Mouse (Mus musculus) spleen, adult 2 months (tissue): ENCODE measurements at regions not wholly inside any gene's neighbourhood (a gene's known extent, or its start where the extent isn't known, plus 50 kb on each side); places are given as distances from the start of the nearest gene placed in this dataset.
"Not testable (repeated sequence)": the region's sequence is repeated elsewhere in the genome, so short reads cannot be mapped to it uniquely, and the experiment has no call there.

Source experiments
- DNase-seq, 2 experiments: peaks; one replicate each; pipeline versions ENCODE4 v3.0.0 to v3.0.0-alpha.2; 2012 to 2021; ENCODE audit warnings: low spot score in 2 of 2, low read depth in 1 of 2
- H3K27ac ChIP-seq: fragments of 200-500 bp; 2 replicates; pipeline ENCODE4 v1.5.1; 2012; ENCODE audit warnings: low read length, inconsistent platforms; ENCODE audit not compliant: insufficient read depth
- H3K27me3 ChIP-seq: fragments of 200-500 bp; 2 replicates; pipeline ENCODE4 v1.6.1; 2012; ENCODE audit warnings: mild to moderate bottlenecking, moderate library complexity, low read length, inconsistent platforms; ENCODE audit not compliant: control insufficient read depth, insufficient read depth
- H3K36me3 ChIP-seq: fragments of 200-500 bp; 2 replicates; pipeline ENCODE4 v1.6.1; 2012; ENCODE audit warnings: mild to moderate bottlenecking, low read length, inconsistent platforms; ENCODE audit not compliant: control insufficient read depth, insufficient read depth
- H3K4me1 ChIP-seq: fragments of 200-500 bp; 2 replicates; pipeline ENCODE4 v1.6.1; 2011; ENCODE audit warnings: inconsistent platforms; ENCODE audit not compliant: control insufficient read depth, insufficient read depth, insufficient read length
- H3K4me3 ChIP-seq: fragments of 200-500 bp; 2 replicates; pipeline ENCODE4 v1.5.1; 2011; ENCODE audit warnings: mild to moderate bottlenecking, inconsistent platforms; ENCODE audit not compliant: insufficient read depth, insufficient read length; ENCODE audit errors: extremely low read depth
- CTCF ChIP-seq: fragments of 200-500 bp; IDR thresholded peaks from 2 replicates; pipeline ENCODE4 v1.5.1; 2011; ENCODE audit warnings: mild to moderate bottlenecking, inconsistent platforms; ENCODE audit not compliant: insufficient read depth, insufficient read length, insufficient replicate concordance; ENCODE audit errors: extremely low read depth
- POLR2A ChIP-seq: fragments of 200-500 bp; IDR thresholded peaks from 2 replicates; pipeline ENCODE4 v1.6.1; 2011; ENCODE audit warnings: low read depth, low read length, inconsistent platforms
- WGBS: fragments of 180-500 bp; shearing (Covaris S2); methylation state at CpG from one replicate; pipeline ENCODE4 v1.1.7; 2018; 5-methylcytosine and 5-hydroxymethylcytosine counted together

- Histone ChIP-seq H3K27ac (no peak overlapping the region), H3K4me3 (no peak overlapping the region), H3K27me3 (no peaks in the 10 kb centered on the region), H3K4me1 (no peaks in the 10 kb centered on the region), H3K36me3 (no peaks in the 10 kb centered on the region)
- no peak for DNase-seq
- TF ChIP-seq CTCF (no peak), POLR2A (no peak)
- WGBS: 59% methylated on average over 5 of the region's 5 CpGs
Measured at GRCm38 (mm10) chr4:66691598-66692220, 135.7 kb upstream of the Tlr4 start.

GRCm38 (mm10) chr4:66693982-66694578 is 133.3 kb upstream of the Tlr4 start:
- 61% methylated on average over 4 of the region's 4 CpGs for WGBS
- no peaks in the 10 kb centered on the region for H3K4me1 ChIP-seq
- no peak overlapping the region for H3K27ac ChIP-seq
- TF ChIP-seq POLR2A: no peak
- no peak for TF ChIP-seq CTCF
- no peak overlapping the region for H3K4me3 ChIP-seq
- no peaks in the 10 kb centered on the region for H3K27me3 ChIP-seq
- no peak for DNase-seq
- no peaks in the 10 kb centered on the region for H3K36me3 ChIP-seq

GRCm38 (mm10) chr4:66715821-66716760 is 111.3 kb upstream of the Tlr4 start:
- no peak overlapping the region for H3K4me3 ChIP-seq
- H3K4me1 ChIP-seq: no peaks in the 10 kb centered on the region
- H3K27me3 ChIP-seq: no peaks in the 10 kb centered on the region
- no peaks in the 10 kb centered on the region for H3K36me3 ChIP-seq
- H3K27ac ChIP-seq: no peak overlapping the region
- TF ChIP-seq POLR2A (no peak), CTCF (no peak)
- DNase-seq: no peak
- WGBS: 72% methylated on average over 6 of the region's 6 CpGs

- no peaks in the 10 kb centered on the region for H3K36me3 ChIP-seq
- no peak overlapping the region for H3K27ac ChIP-seq
- no peaks in the 10 kb centered on the region for H3K27me3 ChIP-seq
- 39% methylated on average over 2 of the region's 2 CpGs for WGBS
- TF ChIP-seq POLR2A (no peak), CTCF (no peak)
- no peak for DNase-seq
- H3K4me3 ChIP-seq: no peak overlapping the region
- H3K4me1 ChIP-seq: no peaks in the 10 kb centered on the region
Measured at GRCm38 (mm10) chr4:66737407-66737806, 90.0 kb upstream of the Tlr4 start.

- 90% methylated on average over 19 of the region's 19 CpGs for WGBS
- H3K4me1 ChIP-seq, H3K27ac ChIP-seq, H3K4me3 ChIP-seq, H3K36me3 ChIP-seq, H3K27me3 ChIP-seq, DNase-seq: not testable (repeated sequence)
Measured at GRCm38 (mm10) chr4:66743421-66743820, 84.0 kb upstream of the Tlr4 start.

GRCm38 (mm10) chr4:66768762-66769161 is 58.6 kb upstream of the Tlr4 start:
- no peaks in the 10 kb centered on the region for H3K4me1 ChIP-seq
- TF ChIP-seq POLR2A: no peak
- peak; percentile 54; the same call in 1 of the 2 replicates for TF ChIP-seq CTCF
- no peaks in the 10 kb centered on the region for H3K27me3 ChIP-seq
- DNase-seq: peak in 1 of 2 experiments; percentile 25
- H3K36me3 ChIP-seq: no peaks in the 10 kb centered on the region
- WGBS: 30% methylated on average over 4 of the region's 4 CpGs
- no peak overlapping the region for H3K27ac ChIP-seq
- H3K4me3 ChIP-seq: no peak overlapping the region
